Mouse (Mus musculus) embryonic fibroblast, embryonic 13.5 days (primary cell): ENCODE results near the gene Sppl3. TPM values are rescaled to one million over a fixed set of nuclear protein-coding genes. Genes with fewer than 3 reads are reported as not detected.

ENCODE experiments used
- H3K27ac ChIP-seq: 2 replicates; pipeline ENCODE4 v1.5.1; 2012; ENCODE audit warnings: low read length, control low read depth, inconsistent platforms; ENCODE audit not compliant: insufficient read depth
- H3K4me1 ChIP-seq: 2 replicates; pipeline ENCODE4 v1.6.1; 2011; ENCODE audit warnings: low read length; ENCODE audit not compliant: control insufficient read depth, insufficient read depth
- H3K4me3 ChIP-seq: 2 replicates; pipeline ENCODE4 v1.5.1; 2011; ENCODE audit warnings: mild to moderate bottlenecking, control low read depth, low read length; ENCODE audit not compliant: insufficient read depth
- CTCF ChIP-seq: IDR thresholded peaks from 2 replicates; pipeline ENCODE4 v1.5.1; 2011; ENCODE audit warnings: mild to moderate bottlenecking, control low read depth, low read length, moderate library complexity, borderline replicate concordance; ENCODE audit not compliant: insufficient read depth
- POLR2A ChIP-seq: IDR thresholded peaks from 2 replicates; pipeline ENCODE4 v1.6.1; 2011; ENCODE audit warnings: low read depth, mild to moderate bottlenecking, control low read depth, low read length, moderate library complexity
- polyA plus RNA-seq: library from polyadenylated mRNA; stranded (reverse); fragments of >200 nt; gene quantifications from 2 replicates; pipeline ENCODE4 v1.2.4, GENCODE M21; 2011; ENCODE audit warnings: low read depth; ENCODE audit not compliant: missing spikeins, insufficient read length

Sppl3 gene
- polyA plus RNA-seq, 1 experiment: 85.3 TPM

DNA sequence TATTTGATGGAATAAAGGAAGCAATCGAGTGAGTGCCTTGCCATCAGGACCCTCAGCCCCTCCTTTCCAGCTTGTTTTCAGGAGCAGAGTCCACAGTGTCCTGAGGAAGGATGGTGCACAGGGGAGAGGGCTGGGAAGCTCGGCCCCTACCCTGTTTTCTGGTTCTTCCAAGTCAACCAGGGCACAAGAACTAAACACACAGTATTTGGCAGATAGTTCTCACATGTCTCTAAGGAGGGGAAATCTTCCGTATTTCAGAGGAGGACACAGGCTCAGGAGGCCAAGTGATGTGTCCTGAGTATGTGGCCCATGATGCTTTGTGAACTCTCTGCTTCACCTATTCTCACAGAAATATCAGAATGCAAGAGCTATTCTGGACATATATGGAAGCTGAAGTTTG, 2.5 kb downstream of the Sppl3 start:
- no peak overlapping the region for H3K27ac ChIP-seq
- H3K4me3 ChIP-seq: no peak overlapping the region
- TF ChIP-seq CTCF: no peak
- no peak for TF ChIP-seq POLR2A
- peaks cover 12% of the 10 kb centered on the region for H3K4me1 ChIP-seq

DNA sequence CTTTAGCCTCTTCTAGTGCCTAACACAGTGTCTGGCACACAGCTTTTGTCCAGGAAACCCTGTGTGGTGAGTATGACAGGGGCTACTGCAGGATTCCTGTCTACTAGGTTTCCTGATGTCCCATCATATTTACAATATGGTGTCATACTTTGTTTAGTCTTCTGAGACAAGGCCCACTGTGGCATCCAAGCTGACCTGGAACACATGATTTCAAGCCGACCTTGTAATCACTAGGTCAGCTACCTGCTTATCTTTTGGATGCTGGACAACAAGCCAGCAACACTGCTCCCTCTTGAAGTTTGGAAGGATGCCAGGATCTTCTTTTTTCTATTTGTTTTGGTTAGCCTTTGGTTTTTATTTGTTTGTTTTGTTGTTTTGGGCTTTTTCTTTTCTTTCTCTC, 3.6 kb downstream of the Sppl3 start:
- TF ChIP-seq POLR2A (no peak), CTCF (no peak)
- peaks cover 12% of the 10 kb centered on the region for H3K4me1 ChIP-seq
- no peak overlapping the region for H3K4me3 ChIP-seq
- no peak overlapping the region for H3K27ac ChIP-seq

DNA sequence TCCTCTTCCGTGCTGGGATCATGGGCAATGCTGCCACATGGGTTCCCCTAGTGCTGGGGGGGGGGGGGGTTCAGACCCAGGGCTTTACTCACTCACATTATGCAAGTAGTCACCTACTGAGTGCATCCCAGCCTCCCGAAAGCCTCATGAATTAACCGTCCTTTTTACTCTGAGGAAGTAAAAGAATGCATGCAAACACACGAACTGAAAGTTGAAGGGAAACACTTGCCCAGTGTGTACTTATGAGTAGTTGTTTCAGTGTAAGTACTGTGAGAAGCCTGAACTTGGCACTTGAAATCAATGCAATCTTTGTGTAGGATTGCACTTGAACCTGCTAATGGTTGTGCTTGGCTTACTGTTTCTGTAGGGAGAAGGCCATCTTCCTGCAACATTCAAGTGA, 4.2 kb downstream of the Sppl3 start:
- TF ChIP-seq POLR2A (no peak), CTCF (no peak)
- Histone ChIP-seq H3K4me1 (peaks cover 12% of the 10 kb centered on the region), H3K27ac (no peak overlapping the region), H3K4me3 (no peak overlapping the region)

- peaks cover 8% of the 10 kb centered on the region for H3K4me1 ChIP-seq
- TF ChIP-seq CTCF (no peak), POLR2A (no peak)
- no peak overlapping the region for H3K4me3 ChIP-seq
- H3K27ac ChIP-seq: no peak overlapping the region
Observed at GRCm38 (mm10) chr5:115018270-115018669, 7.3 kb downstream of the Sppl3 start.

DNA sequence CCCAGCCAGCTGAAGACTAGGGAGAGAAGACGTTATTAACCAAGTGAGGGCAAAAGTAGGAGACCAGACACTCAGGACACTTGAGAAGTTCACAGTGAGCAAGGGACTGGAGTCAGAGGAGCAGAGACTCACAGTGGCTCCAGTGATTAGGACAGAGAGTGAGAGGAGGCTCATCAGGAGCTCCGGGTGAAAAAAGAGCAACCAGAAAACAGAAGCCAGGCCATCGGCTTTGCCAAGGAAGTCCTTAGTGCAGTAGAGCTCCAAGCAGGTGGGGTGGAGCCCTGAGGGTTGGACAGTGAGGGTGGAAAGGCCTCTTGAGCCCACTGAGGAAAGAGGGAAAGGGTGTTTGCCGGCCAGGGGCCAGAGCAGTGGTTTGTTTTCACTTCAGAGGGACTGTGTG, 7.9 kb downstream of the Sppl3 start:
- peaks cover 5% of the 10 kb centered on the region; the same call in 1 of the 2 replicates for H3K4me1 ChIP-seq
- no peak overlapping the region for H3K4me3 ChIP-seq
- H3K27ac ChIP-seq: peak overlapping the region; percentile 24; the same call in 1 of the 2 replicates
- no peak for TF ChIP-seq POLR2A
- TF ChIP-seq CTCF: no peak

- TF ChIP-seq POLR2A (no peak), CTCF (no peak)
- Histone ChIP-seq H3K4me1 (no peaks in the 10 kb centered on the region), H3K4me3 (no peak overlapping the region)
Observed at GRCm38 (mm10) chr5:115022021-115022420, 11.1 kb downstream of the Sppl3 start.

GRCm38 (mm10) chr5:115026170-115026569, 15.2 kb downstream of the Sppl3 start:
- H3K27ac ChIP-seq: no peak overlapping the region
- no peak for TF ChIP-seq CTCF
- no peak for TF ChIP-seq POLR2A
- H3K4me3 ChIP-seq: no peak overlapping the region
- no peaks in the 10 kb centered on the region for H3K4me1 ChIP-seq

More at GRCm38 (mm10) chr5:115022021-115022420, 11.1 kb downstream of the Sppl3 start:
- no peak overlapping the region for H3K27ac ChIP-seq

GRCm38 (mm10) chr5:115027109-115027508, 16.2 kb downstream of the Sppl3 start:
- H3K4me1 ChIP-seq: no peaks in the 10 kb centered on the region
- H3K27ac ChIP-seq: no peak overlapping the region
- no peak overlapping the region for H3K4me3 ChIP-seq
- no peak for TF ChIP-seq CTCF

- no peak for TF ChIP-seq CTCF
- no peak for TF ChIP-seq POLR2A
- Histone ChIP-seq H3K4me3 (no peak overlapping the region), H3K4me1 (no peaks in the 10 kb centered on the region), H3K27ac (no peak overlapping the region)
Observed at GRCm38 (mm10) chr5:115028920-115029319, 18.0 kb downstream of the Sppl3 start.

GRCm38 (mm10) chr5:115029509-115029908, 18.6 kb downstream of the Sppl3 start:
- Histone ChIP-seq H3K4me1 (no peaks in the 10 kb centered on the region), H3K4me3 (no peak overlapping the region), H3K27ac (no peak overlapping the region)
- TF ChIP-seq POLR2A (no peak), CTCF (no peak)

- Histone ChIP-seq H3K27ac (no peak overlapping the region), H3K4me3 (no peak overlapping the region), H3K4me1 (no peaks in the 10 kb centered on the region)
- TF ChIP-seq CTCF (no peak), POLR2A (no peak)
Observed at GRCm38 (mm10) chr5:115031576-115031975, 20.6 kb downstream of the Sppl3 start.
